Mouse (Mus musculus) kidney, postnatal 14 days (tissue): ENCODE data around the gene Tfdp1.
"Not testable (repeated sequence)": the region's sequence is repeated elsewhere in the genome, so short reads cannot be mapped to it uniquely, and the experiment has no call there.

Source experiments
- DNase-seq: peaks from one replicate; pipeline ENCODE4 v3.0.0; 2022; ENCODE audit warnings: mixed read lengths

Gene Tfdp1

DNA sequence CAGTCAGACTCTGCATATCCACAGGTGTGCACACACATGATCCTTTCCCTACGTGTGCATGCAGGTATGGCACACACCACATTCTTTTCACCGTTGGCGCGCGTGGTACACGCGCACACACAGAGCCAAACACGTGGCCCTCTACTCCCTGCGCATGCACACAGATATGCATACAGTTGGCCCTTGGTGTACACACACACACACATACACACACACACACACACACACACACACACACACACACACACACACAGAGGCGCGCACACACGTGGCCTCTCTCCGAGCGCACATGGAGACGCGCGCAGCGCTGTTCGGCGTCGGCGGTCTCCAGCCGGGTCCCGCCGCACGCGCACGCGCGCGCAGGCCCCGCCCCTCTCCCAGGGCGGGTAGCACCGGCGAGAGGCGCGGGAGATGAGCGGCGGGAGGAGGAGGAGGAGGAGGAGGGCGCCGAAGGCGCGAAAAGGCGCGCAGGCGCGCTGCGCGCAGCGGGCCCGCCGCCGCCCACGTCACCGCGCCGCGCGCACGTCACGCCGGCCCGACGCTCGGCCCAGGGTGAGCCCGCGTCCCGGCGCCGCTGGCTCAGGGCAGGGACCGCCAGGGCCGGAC is at the start of gene Tfdp1:
Tfdp1 (plus strand) TSS at position 497 of the 606 bp plus-strand sequence.
- peak; percentile 91 for DNase-seq

DNA sequence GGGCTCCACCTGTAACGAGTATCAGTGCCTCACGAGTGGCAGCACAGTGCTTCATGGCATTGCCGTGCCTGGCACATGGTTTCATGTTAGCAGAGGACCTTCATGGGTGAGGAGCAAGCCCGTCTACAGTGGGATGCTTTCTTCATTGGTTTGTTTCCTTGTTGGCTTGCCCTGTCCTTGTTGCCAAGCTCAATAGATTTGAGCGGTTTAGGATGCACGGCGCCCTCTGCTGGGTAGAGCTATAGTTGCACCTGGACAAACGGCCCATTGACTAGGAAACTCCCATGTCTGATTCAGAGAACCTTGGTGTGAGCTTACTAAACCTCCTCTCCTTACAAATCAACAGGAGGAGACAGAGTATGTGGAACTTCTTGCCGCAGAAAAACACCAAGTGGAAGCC is 46.2 kb upstream of the Tfdp1 start:
- DNase-seq = peak; percentile 80

DNA sequence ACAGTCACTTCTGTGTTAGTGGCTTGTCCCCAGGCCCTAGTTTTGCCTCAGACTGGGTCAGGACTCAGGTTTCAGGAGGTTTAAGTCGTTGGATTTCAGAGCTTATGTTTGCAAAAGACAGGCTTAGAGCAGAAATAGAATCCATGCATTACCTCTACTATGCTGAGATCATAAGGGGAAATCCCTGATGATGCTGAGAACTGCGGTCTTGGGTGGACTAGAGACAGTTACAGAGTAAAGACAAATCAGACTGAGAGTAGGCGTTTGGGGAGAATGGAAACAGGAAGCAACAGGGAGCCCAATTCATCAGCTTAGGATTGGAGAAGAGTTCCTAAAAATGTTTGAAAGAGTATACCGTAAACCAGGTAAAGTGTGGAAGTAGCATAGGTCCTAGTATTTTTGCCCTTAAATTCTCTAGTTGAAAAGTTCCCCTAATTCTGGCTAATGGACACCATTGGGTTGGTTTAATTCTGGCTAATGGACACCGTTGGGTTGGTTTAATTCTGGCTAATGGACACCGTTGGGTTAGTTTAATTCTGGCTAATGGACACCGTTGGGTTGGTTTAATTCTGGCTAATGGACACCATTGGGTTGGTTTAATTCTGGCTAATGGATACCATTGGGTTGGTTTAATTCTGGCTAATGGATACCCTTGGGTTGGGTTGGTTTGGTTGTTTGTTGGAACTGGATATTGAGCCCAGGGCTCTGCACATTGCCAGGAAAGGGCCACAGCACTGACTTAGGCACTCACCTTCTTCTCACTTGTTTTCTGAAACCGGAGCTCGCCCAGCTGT is 44.7 kb upstream of the Tfdp1 start:
- no peak for DNase-seq

DNA sequence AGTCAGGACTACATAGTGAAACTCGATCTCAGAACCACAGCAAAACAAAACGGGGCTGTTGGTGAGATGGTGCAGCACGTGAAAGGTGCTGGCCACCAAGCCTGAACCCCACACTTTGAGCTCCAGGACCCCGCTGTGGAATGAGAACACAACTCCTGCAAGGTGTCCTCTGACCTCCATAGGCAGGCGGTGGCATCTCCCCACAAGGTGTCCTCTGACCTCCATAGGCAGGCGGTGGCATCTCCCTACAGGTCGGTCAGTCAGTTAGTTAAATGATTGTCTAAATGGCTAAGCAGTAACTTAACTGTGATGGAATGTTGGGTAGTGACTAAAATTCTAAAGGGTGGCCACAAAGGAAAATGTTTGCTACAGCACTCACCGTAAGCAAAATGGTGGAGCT is 39.0 kb upstream of the Tfdp1 start:
- no peak for DNase-seq

DNA sequence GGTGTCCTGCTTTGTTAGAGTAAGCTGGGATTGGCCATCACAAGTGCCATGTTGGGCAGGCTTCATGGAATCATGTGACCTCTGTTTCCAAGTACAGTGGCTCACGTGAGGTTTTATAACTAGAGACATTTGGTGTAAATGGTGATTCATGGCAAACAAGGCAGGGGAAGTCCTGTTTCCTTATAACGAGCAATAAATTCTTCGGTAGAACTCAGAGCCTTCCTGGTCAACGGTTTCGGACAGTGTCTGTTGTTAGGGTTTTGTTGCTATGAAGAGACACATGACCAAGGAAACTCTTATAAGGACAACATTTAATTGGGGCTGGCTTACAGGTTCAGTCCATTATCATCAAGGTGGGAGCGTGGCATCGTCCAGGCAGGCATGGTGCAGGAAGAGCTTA is 37.5 kb upstream of the Tfdp1 start:
- no peak for DNase-seq

DNA sequence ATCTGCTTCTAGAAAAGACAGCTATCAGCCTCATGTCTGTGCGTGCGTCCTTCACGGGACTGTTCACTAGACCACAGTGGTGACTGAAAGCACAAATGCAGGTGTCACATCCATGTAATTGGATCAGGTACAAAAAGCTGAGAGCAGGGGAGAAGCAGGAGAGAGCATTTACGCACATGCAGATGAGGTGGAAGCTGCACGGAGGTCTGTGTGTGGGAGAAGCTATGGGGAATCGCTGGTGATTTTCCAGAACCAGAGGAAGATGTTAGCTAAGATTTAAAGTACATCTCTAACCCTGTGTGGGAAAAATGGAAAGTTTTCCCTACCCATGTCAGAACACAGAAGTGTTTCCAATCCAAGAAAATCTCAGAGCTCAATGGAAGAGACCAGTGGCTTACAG is 33.1 kb upstream of the Tfdp1 start:
- DNase-seq = no peak

DNA sequence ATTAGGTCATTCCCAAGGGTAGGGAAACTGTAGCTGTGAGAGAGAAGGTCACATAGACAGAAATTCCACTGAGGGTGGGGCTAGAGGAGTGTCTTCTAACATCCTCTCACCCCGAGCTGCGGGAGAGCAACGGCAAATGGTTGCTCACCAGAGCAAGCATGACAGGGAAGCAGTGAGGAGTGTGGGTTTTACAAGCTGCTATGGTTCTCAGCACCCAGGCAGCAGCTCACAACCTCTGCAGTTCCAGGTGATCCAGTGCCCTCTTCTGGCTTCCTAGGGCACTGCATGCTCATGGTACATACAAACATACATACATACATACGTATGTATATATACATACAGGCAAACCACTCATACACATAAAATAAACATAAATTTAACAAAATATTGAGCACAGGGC is 32.7 kb upstream of the Tfdp1 start:
- no peak for DNase-seq

DNA sequence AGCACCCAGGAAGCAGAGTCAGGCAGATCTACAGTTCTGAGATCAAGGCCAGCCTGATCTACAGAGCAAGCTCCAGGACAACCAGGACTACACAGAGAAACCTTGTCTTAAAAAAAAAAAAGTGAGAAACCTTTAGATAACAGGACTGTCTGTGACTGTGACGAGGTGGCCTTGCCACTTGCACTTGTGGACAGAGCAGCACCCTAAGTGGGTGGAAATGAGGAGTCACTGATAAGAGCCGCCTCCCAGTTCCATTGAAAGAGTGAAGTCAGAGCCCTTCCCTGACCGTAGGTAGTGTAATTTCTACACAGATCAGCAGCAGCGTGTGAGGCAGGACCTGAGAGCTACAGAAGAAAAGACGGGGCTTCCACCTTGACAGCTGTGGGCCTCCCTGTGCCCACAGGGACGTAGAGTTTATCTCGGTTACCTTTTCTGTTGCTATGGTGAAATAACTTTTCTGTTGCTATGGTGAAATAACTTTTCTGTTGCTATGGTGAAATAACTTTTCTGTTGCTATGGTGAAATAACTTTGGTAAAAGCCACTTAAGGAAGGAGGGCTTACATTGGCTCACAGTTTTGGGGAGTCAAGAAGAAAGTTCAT is 32.1 kb upstream of the Tfdp1 start:
- no peak for DNase-seq

DNA sequence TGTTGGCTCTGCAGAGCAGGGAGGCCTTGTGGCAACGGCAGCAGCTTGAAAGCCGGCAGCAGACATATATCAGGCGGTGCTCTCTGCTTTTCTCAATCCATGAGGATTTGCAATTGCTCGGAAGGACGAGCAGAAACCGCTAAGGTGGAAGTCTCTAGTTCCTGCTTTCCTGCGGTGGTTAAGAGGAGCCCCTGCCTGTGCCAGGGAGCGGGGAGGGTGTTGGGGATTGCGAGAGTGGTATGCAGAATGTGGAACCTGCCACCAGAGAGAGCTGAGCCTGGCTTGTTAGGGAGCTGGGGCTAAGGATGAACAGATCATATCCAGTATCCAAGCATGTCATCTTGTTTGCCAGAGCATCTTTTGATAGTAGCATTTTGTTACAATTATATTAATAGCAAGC is 31.6 kb upstream of the Tfdp1 start:
- DNase-seq = no peak

DNA sequence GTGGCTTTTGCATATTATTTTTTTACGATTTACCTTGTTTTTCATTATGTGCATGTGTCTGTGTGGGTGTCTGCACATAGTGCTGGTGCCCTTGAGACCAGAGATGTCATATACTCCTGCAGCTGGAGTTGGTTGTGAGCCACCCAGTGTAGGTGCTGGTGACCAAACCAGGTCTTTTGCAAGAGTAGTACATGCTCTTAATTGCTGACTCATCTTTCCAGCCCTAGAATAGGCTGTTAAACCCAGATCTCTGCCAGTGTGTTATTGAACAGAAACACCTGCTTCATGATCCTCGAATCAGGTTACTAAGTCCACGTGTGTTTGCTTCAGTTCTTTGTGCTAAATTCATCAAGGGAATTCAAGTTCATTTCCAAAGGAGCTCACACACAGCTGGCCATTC is 23.6 kb upstream of the Tfdp1 start:
- no peak for DNase-seq

DNA sequence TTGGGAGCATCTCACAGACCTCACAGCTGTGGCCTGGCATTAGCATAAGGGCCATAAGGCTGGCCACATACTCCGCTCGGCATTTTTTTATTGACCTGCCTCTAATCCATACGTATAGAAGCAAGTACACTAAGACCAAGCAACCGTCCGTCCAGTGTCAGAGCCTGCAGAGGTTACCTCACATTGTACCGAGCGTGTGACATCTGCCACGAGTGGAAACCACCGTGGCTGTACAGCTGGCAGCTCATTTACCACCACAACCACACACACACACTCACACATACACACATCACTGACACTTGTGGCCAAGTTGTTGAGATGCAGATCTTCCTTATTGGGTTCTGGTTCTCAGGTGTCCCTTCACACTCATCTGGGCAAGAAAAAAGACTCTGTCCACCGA is 21.9 kb upstream of the Tfdp1 start:
- no peak for DNase-seq

DNA sequence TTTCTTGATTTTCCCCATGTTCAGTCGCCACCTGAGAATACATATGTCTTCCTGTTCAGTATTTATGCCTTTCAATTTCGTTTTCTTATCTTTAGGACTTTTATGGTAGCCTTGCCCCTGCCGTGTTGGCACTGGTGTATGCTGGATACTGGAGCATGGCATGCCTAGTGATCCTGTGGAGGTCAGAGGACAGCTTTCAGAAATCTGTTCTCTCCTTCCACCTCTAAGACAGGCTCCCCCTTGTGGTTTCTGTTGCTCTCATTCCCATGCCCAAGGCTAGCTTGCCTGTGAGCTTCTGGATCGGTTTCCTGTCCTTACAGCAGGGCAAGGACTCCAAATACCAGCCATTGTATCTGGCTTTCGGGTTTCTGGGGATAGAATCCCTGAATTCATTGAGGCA is 12.0 kb upstream of the Tfdp1 start:
- DNase-seq = peak; percentile 50

DNA sequence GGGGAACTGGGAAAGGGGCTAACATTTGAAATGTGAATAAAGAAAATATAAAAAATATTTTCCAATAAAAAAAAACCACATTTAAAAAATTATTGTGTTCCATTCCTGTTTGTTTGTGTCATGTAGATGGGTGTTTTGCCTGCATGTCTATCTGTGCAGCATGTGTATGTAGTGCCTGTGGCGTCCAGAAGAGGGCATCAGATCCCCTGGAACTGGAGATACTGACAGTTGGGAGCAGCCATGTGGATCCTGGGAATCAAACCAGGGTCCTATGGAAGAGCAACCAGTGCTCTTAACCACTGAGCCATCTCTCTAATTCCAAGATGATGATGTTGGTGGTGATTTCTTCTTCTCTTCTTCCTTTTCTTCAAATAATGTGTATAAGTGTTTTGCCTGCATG is 3.9 kb upstream of the Tfdp1 start:
- DNase-seq = no peak

DNA sequence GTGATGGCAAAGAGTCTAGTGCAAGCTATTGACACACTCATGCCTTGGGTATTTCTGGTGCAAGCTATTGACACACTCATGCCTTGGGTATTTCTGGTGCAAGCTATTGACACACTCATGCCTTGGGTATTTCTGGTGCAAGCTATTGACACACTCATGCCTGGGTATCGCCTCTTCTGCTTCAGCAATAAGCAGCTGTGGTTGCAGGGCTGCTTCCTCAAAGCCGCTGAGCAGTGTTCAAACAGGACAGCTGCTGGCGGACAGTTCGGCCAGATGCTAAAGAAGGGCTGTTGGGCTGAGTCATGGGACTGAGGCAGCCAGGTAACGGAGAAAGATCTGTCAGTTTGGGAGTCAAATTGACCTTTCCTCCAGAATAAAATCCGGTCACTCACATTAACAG is 1.3 kb upstream of the Tfdp1 start:
- DNase-seq = not testable (repeated sequence)

DNA sequence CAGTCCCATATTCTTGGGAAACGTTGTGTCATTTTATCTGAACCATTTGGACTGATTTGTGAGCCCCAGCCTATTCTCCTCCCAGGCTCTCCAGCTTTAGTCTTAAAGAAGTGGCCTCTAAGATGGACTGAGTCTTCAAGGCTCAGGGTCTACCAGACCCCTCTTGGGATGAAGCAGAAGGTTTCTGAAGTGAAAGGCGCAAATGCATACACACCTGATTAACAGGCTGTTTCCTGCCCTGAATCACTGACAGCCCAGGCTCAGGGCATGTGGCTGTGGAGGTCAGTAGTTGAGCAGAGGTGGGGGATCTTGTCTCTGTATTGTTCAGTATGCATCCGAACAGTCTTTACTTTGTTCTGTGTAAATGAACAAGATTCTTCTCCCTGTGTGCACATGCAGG is 873 bp upstream of the Tfdp1 start:
- DNase-seq = no peak

DNA sequence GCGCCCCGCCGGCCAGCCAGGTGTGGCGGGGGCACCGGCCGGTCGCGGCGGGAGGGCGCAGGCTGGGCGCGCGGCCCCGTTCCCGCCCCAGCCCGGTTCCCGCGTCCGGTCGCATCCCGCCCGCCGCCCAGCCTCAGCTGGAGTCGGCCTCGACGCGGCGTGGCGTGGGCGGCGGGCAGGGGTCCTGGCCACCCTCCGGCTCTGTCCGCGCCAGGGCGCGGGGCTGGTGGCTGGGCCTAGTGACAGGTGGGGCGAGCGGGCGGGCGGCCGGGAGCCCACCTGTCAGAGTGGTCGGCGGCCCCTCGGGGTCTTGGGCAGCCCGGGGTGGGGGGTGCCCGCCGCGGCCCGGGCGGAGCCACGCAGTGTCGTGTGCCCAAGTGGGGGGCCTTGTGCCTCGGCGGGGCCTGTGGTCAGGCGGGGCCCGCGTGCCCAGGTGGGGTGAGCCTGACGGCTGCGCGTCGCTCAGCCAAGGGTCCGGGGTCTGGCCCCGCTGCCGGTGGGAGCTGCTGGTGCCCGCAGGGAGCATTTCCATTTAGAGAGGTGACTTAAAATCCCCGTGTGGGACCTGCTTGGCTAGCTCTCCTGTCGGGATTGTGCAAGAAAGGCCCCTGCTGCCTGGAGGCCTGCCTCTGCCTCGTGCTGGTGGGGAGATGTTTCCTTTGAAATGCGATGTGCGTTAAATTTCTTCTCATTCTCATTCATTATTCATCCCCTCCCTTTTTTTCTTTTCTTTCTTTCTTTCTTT is 522 bp downstream of the Tfdp1 start:
- DNase-seq = peak; percentile 36

DNA sequence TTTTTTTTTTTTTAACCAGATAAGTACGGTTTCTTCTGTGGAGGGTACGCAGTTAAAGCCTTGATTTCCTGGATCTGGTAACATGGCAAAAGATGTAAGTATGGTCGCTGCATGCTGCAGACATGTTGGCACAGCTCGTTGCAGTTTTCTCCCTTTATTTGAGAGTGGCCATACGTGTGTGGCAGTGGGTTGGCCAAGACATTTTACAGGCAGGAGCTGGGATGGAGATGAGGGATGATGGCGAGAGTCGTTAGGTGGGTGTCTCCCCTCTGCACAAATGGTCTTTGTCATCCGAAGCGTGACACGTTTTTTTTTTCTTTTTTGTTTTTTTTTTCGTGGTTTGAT is 1.1 kb downstream of the Tfdp1 start:
- no peak for DNase-seq

DNA sequence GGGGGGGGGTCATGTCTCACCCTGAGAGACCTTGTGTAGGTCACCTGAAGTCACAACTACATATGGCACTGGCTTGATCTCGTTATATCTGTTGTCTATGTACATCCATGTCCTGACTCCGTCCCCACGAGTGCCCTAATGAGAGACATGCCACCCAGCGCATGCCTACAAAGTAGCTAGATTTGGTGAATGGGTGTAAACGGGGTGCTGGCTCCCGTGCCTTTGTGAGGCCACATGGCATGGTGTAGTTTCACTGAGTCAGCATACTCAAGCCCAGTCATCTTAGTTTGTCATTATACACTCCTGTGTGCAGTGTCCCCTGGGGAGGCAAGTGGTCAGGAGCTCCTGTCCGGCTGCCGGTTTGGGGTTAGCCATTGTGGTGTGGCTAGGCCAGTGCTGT is 2.1 kb downstream of the Tfdp1 start:
- DNase-seq = no peak

DNA sequence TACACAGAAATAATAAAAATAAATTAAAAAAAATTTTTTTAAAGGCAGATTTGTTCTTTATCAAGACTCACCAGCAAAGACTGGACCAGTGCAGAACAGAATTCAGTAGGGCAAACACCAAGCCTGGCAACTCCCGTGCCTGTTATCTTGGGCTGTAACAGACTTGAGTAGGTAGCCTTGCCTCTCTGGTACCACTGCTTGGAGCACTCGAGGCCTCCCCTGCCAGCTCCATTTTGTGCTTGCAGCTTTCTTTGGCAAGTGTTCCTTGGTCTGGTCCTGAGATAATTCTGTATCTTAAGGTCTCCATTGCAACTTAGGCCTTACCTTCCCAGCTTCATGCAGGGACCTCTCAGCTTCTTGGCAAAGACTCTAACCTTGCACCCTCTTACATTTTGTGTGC is 3.8 kb downstream of the Tfdp1 start:
- DNase-seq = no peak

DNA sequence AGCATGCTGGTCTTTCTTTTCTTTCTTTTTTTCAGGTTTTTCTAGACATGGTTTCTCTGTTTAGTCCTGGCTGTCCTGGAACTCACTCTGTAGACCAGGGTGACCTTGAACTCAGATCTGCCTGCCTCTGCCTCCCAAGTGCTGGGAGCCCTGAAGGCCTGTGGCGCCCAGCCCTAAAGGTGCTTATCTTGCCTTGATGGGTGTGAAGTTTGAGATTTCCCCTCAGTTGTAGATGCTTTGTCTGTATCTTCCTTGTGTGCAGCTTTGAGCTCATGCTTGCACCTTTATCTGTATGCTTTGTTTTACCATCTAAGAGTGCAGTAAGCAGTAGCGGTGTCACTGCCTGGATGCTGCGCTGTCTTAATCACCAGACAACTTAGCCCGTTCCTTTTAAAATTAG is 4.6 kb downstream of the Tfdp1 start:
- DNase-seq = no peak

DNA sequence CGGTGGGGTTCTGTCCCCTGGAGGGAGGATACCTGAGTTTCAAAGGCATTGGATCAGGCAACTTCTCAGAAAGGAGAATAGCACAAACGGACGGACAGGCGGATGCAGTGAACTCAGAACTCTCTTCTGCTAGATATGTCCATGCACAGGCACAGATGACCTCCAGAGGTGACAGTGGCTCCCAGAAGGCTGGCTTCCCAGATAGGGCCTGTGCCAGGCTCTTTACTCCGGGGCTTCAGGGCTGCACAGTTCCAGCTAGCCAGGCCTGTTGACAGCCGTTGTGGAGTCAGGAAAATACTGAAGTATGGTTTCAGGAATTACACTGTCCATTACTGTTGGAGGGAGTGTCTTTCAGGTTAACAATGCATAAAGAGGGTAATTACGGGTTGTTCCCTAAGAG is 11.5 kb downstream of the Tfdp1 start:
- no peak for DNase-seq

DNA sequence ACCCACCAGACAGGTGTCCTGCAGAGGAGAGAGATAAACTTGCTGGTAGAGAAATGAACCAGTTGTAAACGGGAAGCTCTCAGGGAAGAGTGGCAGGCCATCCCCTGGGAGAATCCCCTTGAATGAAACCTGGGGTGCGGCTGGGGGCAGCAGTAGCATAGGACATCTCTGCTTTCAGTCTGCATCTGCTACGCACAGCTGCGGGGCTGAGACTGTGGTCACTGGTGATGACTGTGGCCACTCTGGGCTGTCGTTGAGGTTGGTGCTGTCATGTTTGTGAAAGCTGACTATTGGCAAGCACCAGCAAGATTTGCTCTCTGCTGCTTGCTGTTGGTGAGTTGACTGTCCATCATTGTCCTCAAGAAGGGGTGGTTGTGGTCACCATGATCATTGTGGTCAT is 13.0 kb downstream of the Tfdp1 start:
- no peak for DNase-seq

DNA sequence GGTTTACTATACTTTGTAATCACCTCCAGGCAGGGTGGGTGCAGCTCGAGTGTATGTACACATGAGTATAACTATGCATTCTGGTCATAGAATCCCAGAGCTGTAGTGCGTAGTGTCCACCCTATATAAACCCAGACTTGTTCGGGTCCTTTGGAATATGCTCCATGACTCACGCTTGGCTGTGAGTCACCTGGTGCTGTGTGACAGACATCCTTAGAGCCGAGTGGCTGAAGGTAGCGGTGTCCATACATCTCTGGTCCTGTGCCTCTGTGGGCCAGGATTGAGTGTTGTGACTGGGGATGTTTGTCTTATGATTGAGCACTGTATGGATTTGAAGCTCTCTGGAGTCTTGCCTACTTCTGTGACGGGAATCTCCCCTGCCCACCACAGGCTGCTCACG is 14.1 kb downstream of the Tfdp1 start:
- no peak for DNase-seq
